Mouse (Mus musculus) stomach, postnatal 0 days (tissue): ENCODE results near the gene Pten. TPM values are rescaled to one million over a fixed set of nuclear protein-coding genes. Genes with fewer than 3 reads are reported as not detected.

Experiments used
- ATAC-seq: fragments of 200-750 bp; cut with Nextera tagmentation; 2 replicates; pipeline ENCODE4 v1.8.0; 2017; ENCODE audit not compliant: low FRiP score, low TSS enrichment
- DNase-seq: peaks from one replicate; pipeline ENCODE4 v3.0.0-alpha.2; 2016; ENCODE audit warnings: low spot score
- H3K27ac ChIP-seq: fragments of 300-500 bp; sonication (generic); replicated peaks from 2 replicates; pipeline ENCODE4 v1.5.1; 2014; ENCODE audit warnings: mild to moderate bottlenecking, control low read depth
- H3K27me3 ChIP-seq: fragments of 300-500 bp; sonication (generic); 2 replicates; pipeline ENCODE4 v1.6.1; 2014; ENCODE audit warnings: low read length; ENCODE audit not compliant: control insufficient read depth, insufficient read depth
- H3K36me3 ChIP-seq: fragments of 300-500 bp; sonication (generic); 2 replicates; pipeline ENCODE4 v1.6.1; 2014; ENCODE audit warnings: low read length, mixed read lengths; ENCODE audit not compliant: control insufficient read depth, insufficient read depth
- H3K4me1 ChIP-seq: fragments of 300-500 bp; sonication (generic); replicated peaks from 2 replicates; pipeline ENCODE4 v1.6.1; 2014; ENCODE audit warnings: antibody characterized with exemption; ENCODE audit not compliant: control insufficient read depth, insufficient read depth
- H3K4me2 ChIP-seq: fragments of 300-500 bp; sonication (generic); replicated peaks from 2 replicates; pipeline ENCODE4 v1.6.1; 2014; ENCODE audit warnings: low read depth, mild to moderate bottlenecking, control low read depth, moderate library complexity
- H3K4me3 ChIP-seq: fragments of 300-500 bp; sonication (generic); 2 replicates; pipeline ENCODE4 v1.5.1; 2014; ENCODE audit warnings: low read depth, low read length, control low read depth
- H3K9ac ChIP-seq: fragments of 300-500 bp; sonication (generic); 2 replicates; pipeline ENCODE4 v1.6.1; 2014; ENCODE audit warnings: mild to moderate bottlenecking, low read length, control low read depth, mixed read lengths
- H3K9me3 ChIP-seq: fragments of 300-500 bp; sonication (generic); 2 replicates; pipeline ENCODE4 v1.6.1; 2016; ENCODE audit warnings: low read length; ENCODE audit not compliant: control insufficient read depth
- CTCF ChIP-seq: IDR thresholded peaks from 2 replicates; pipeline ENCODE4 v1.5.1; 2016; ENCODE audit warnings: antibody characterized with exemption, low read depth, mild to moderate bottlenecking, moderate library complexity
- EP300 ChIP-seq: optimal IDR thresholded peaks from 2 replicates; pipeline ENCODE3; 2016; ENCODE audit warnings: antibody characterized with exemption
- WGBS: fragments of 180-500 bp; shearing (Covaris S2); extraction: QIAGEN DNeasy Blood & Tissue Kit; methylation state at CpG from one replicate; pipeline ENCODE4 v1.1.7; 2014; 5-methylcytosine and 5-hydroxymethylcytosine counted together
- polyA plus RNA-seq: library from polyadenylated mRNA; unstranded; fragments of >200 nt; fragmentation: Nextera tagmentation; extraction: Ambion mirVana; gene quantifications from 2 replicates; pipeline ENCODE4 v1.2.1, GENCODE M21; 2015

Gene Pten
- polyA plus RNA-seq, 1 experiment from 2014 or later: 8.1 TPM

DNA sequence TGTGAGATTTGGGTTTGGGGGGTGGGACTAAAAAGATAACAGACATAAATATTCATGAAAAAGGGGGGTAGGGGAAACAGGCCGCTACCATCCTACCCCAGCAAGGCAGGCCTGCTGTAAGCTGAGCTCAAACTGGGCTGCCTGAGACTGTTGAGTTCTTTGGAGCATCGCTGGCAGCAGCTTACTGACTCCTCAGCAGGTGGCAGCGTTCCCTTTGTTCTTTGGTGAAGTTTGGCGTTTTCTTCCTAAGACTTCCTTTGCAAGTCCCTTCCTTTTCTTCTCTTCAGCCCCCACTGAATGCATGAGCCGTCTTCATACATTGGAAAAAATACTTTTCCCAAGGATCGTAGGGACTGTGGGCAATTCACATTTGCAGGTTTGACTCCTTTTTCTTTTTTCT, 7.9 kb upstream of the Pten start:
- no peak for ATAC-seq
- WGBS: 19% methylated on average over 6 of the region's 6 CpGs
- H3K9me3 ChIP-seq: no peaks in the 10 kb centered on the region
- no peaks in the 10 kb centered on the region for H3K4me1 ChIP-seq
- H3K27ac ChIP-seq: no peak overlapping the region
- H3K36me3 ChIP-seq: no peaks in the 10 kb centered on the region
- H3K4me3 ChIP-seq: no peak overlapping the region
- H3K4me2 ChIP-seq: no peak overlapping the region
- DNase-seq: peak; percentile 50
- peak; percentile 70 for TF ChIP-seq CTCF
- no peak for TF ChIP-seq EP300
- H3K9ac ChIP-seq: no peak overlapping the region
- H3K27me3 ChIP-seq: no peaks in the 10 kb centered on the region

DNA sequence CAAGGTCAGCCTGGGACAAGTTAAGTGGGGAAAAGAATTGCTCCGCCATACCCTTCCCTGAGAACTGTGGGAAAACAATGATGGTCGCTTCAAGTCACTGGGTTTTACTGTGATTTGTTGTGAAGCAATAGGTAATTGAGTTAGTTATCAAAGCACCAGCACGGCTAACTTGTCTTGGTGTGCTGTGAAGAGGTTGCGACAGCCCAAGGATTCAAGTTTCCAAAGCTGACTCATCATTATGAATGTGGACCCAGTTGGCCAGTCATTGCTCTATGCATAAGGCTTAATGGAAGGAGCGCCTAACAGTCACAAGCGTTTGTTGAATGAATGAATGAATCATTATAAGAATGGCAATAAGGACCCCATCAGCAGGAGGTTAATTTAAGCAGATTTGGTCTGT, 4.9 kb upstream of the Pten start:
- no peak for DNase-seq
- WGBS: 91% methylated on average over 6 of the region's 6 CpGs
- TF ChIP-seq CTCF (no peak), EP300 (no peak)
- Histone ChIP-seq H3K4me1 (no peaks in the 10 kb centered on the region), H3K9me3 (no peaks in the 10 kb centered on the region), H3K27ac (no peak overlapping the region), H3K4me3 (no peak overlapping the region), H3K36me3 (no peaks in the 10 kb centered on the region), H3K27me3 (no peaks in the 10 kb centered on the region), H3K9ac (no peak overlapping the region), H3K4me2 (no peak overlapping the region)
- ATAC-seq: no peak

- DNase-seq: no peak
These were observed 3.9 kb upstream of the Pten start for GRCm38 (mm10) chr19:32753386-32753785.

DNA sequence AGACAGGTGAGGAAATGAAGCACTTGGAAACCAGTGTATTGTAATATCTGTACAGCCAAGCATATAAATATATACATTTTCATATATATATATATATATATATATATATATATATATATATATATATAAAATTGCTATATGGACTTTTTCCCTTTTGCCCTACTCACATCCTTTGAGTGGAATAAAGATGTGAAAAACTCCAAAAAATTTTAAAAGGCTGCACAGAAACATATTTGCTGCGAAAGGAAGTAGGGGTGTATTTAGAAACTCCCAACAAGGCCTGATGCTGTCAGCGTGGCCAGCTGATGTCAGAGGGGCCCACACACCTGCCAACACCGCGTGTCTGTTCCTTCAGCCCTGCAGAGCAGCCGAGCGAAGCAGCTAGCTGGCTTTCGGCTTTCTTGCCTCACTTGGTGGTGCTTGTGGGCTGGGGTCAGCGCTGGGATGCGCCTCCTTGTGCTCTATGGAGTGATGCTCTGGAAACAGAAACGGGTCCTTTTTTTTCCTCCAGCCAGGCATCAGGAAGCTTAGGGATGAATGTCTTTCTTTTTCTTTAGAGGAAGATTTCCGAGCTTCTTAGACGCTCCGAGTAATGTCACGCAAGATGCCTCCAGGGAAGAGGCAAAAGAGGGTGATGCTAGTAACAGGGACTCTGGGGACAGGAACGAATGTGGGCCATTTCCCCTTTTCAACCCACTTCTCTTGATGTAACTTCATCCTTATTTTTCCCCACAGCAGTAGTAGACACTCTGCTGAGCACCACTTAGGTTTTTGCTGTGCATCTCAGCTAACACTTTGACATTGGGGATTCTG, 2.9 kb upstream of the Pten start:
- no peak overlapping the region for H3K9ac ChIP-seq
- H3K27me3 ChIP-seq: no peaks in the 10 kb centered on the region
- H3K9me3 ChIP-seq: no peaks in the 10 kb centered on the region
- ATAC-seq (no peak), DNase-seq (no peak)
- H3K4me3 ChIP-seq: no peak overlapping the region
- WGBS: 53% methylated on average over 15 of the region's 15 CpGs
- TF ChIP-seq CTCF (no peak), EP300 (no peak)
- H3K27ac ChIP-seq: no peak overlapping the region
- H3K36me3 ChIP-seq: no peaks in the 10 kb centered on the region
- H3K4me2 ChIP-seq: no peak overlapping the region
- no peaks in the 10 kb centered on the region for H3K4me1 ChIP-seq

More at GRCm38 (mm10) chr19:32753386-32753785, 3.9 kb upstream of the Pten start:
- Histone ChIP-seq H3K27me3 (no peaks in the 10 kb centered on the region), H3K27ac (no peak overlapping the region), H3K4me3 (no peak overlapping the region), H3K9ac (no peak overlapping the region), H3K4me2 (no peak overlapping the region), H3K4me1 (no peaks in the 10 kb centered on the region), H3K36me3 (no peaks in the 10 kb centered on the region), H3K9me3 (no peaks in the 10 kb centered on the region)
- no peak for ATAC-seq
- WGBS: 81% methylated on average over 3 of the region's 3 CpGs
- TF ChIP-seq EP300 (no peak), CTCF (no peak)

DNA sequence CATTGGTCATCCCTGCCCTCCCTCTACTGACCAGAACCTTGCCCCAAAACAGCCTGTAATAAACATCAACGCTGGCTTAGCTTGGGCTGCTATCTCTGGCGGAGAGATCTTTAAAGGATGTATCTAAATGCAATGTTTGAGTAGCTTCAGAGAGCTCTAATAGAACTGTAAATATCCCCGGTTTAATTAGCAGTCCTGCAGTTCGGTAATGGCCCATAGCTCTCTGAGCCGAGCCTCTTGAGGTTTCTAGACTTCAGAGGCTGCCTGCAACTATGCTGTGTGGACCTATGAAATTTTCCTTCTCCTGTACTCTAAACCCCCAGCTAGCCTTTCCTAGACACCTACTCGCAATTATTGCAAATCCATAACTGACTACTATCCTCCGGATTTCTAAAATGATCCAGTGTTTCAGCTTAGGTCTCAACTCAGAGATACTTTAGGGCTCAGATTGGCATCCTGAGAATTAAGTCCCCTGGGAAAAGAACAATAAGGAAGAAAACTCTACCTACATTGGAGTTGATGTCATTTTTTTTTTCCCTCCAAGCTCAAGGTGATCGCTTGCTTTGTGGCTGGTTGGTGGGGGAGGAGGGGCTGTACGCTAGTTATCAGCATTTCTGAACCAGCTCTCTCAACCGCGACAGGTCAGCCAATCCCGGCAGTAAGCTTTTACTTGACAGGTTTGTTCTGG, 2.0 kb upstream of the Pten start:
- Histone ChIP-seq H3K27me3 (no peaks in the 10 kb centered on the region), H3K27ac (peak overlapping the region; percentile 94), H3K36me3 (no peaks in the 10 kb centered on the region), H3K9ac (peak overlapping the region; percentile 80), H3K4me2 (peak overlapping the region; percentile 97), H3K9me3 (no peaks in the 10 kb centered on the region), H3K4me1 (no peaks in the 10 kb centered on the region), H3K4me3 (peak overlapping the region; percentile 99)
- DNase-seq: no peak
- WGBS: 10% methylated on average over 12 of the region's 12 CpGs
- ATAC-seq: no peak
- TF ChIP-seq EP300: no peak
- no peak for TF ChIP-seq CTCF
